Mouse (Mus musculus) Muller cell, postnatal 12 days (primary cell): Measurements from ENCODE around the gene Laptm4a.

Experiments used
- DNase-seq: peaks from one replicate; pipeline ENCODE4 v3.0.0-alpha.2; 2015; ENCODE audit errors: inconsistent ontology term

Gene Laptm4a

GRCm38 (mm10) chr12:8921394-8922368, at the start of gene Laptm4a:
Laptm4a (plus strand) TSS chr12:8921664.
- DNase-seq, result peak; percentile 99

DNA sequence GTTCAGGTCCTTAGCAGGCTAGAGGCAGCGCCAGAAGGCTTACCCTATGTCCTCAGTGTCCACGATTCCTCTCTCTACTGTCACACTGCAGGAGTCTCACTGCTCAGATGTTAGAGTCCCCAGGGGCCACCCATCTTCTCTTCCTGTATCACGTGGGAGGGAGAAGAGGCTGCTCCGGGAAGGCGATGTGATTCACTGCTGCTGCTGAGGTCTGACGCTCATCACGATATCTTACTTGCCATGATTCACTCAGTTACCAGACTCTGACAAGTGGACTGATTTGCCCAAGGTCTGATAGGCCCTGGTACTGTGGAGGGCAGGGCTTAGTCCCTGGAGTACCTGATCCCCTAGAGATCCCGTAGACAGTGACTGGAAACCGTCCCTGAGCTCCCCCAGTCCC, 45.9 kb upstream of the Laptm4a start:
- no peak for DNase-seq

GRCm38 (mm10) chr12:8876865-8877264, 44.6 kb upstream of the Laptm4a start:
- no peak for DNase-seq

GRCm38 (mm10) chr12:8877413-8877812, 44.1 kb upstream of the Laptm4a start:
- no peak for DNase-seq

DNA sequence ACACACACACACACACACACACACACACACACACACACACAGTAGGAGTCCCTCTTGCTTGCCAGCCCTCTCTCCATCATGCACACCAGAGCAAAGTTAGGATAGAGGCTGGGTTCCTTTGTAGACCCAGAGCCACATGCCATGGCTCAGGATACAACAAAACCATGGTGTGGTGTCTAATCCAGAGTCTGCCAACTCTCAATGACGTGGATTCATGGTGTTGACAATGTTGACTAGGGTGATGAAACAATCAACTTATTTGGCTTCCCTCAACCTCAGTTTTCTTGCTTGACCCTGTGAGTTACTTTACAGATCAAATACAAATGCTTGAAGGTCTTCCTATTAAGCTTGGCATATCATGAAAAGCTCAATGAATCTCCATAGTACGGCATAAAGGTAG, 42.7 kb upstream of the Laptm4a start:
- DNase-seq, result no peak

DNA sequence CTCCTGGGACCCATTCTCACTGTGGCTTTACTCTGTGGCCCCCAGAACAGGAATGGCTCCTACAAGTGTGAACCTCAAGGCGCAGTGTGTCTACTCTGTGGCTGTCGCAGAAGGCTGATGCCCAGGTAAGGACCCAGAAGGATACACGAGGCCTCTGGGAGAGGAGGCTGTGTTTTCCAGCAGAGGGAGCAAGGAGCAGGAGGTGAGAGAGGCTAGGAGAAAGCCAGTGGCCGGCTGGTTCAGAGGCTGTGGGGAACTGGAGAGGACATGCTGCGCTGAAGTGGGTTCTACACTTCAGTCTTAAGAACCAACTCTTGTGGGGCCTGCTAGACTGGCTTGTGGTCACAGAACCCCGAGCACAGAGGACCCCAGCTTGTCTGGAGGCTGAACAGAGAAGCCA, 42.1 kb upstream of the Laptm4a start:
- no peak for DNase-seq

- no peak for DNase-seq
Observed at GRCm38 (mm10) chr12:8881736-8882135, 39.7 kb upstream of the Laptm4a start.

GRCm38 (mm10) chr12:8882376-8882775, 39.1 kb upstream of the Laptm4a start:
- DNase-seq, result no peak

GRCm38 (mm10) chr12:8884426-8885145, 36.9 kb upstream of the Laptm4a start:
- peak; percentile 64 for DNase-seq

GRCm38 (mm10) chr12:8885146-8885543, 36.3 kb upstream of the Laptm4a start:
- peak; percentile 55 for DNase-seq

- DNase-seq, result no peak
Observed at GRCm38 (mm10) chr12:8885950-8886349, 35.5 kb upstream of the Laptm4a start.

- DNase-seq, result no peak
Observed at GRCm38 (mm10) chr12:8888445-8888844, 33.0 kb upstream of the Laptm4a start.

GRCm38 (mm10) chr12:8889117-8889665, 32.3 kb upstream of the Laptm4a start:
- DNase-seq, result peak; percentile 58

DNA sequence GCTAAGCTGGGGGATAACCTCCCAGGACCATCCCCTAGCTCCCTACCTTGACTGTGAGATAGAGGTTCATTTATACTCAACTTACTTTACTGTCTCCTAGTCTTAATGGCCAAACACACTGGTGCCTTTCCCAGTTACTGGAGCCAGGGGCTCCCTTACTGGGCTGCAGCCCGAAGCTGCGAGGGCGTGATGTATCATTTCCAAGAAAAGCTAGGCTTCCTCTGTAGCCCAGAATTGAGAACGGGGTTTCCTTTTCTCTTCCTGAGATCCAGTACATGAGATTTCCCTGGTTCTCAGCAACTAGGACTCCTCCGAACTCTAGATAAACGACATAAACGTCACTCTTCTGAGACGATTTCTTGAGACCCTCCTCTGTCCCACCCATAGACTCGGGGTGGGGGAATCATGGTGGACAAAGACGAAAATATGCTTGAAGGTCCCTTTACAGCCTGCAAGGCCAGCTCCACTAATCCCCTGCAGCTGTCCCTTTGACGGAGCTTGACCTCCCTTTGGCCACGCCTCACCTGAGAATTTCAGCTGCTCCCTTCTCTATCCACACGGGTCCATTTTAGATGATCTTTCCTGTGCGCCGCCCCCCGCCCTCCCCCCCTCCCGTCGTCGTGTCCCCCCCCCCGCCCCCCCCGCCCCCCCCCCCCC, 28.5 kb upstream of the Laptm4a start:
- DNase-seq, result no peak

- DNase-seq, result peak; percentile 25
Observed at GRCm38 (mm10) chr12:8897140-8897539, 24.3 kb upstream of the Laptm4a start.

DNA sequence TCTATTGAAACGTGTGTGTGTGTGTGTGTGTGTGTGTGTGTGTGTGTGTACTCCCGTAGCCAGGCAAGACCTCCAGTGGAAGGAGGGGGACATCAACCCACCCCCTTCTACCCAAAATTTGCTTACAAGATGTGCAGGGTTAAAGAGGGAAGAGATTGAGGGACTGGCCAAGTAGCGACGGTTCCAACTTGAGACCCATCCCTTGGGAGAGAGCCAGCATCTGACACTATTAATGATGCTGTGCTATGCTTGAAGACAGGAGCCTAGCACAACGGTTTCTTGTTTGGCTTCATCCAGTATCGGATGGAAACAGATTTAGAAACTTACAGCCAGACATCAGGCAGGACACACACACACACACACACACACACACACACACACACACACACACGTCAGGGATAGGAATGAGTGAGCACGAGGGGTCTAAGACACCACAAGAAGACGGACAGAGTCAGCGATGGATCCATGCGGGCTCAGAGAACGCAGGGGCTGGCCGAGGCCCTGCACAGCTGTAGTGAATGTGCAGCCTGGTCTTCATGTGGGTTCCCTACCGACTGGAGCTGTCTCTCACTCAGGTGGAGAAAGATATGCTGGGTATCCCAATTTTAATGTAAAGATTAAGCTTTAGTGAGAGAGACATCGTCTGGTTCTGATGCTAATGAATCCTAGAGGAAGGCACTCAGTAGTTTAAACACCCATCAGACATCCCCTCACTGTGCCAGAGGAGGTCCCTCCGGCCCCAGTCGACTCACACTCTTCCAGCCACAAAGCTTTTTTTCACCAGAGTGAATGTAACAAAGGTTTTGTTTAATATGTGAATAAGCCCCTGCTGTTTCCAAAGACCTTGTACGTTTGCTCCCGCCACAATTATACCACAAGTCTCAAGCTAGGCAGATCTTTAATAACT, 22.3 kb upstream of the Laptm4a start:
- peak; percentile 65 for DNase-seq

DNA sequence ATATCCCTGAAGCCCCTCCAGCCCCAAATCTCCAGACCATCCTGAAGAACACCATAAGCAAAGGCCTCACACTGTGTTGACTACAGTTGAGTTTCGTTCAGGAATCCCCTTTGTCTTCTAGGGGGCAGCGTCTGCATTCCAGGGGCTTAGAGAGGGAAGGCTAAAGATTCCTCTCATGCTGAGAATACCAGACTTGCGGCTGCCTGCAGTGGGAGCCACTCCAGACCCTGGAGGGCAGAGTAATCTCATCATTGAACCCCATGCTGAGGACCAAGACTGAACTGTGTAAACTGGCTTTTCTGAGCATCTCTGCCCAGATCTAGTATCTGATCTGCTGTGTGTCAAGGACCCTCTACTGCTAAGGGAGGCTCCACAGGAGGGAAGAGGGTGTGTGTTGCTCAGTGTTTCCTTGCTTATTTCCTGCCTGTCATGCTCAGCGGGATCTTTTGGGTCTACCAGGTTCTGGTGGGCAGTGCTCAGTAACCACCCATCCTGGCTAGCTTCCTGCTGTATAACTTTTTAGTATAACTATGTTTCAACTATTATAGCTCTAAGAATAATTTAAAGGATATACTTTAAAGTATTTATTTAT, 21.3 kb upstream of the Laptm4a start:
- DNase-seq, result peak; percentile 87

GRCm38 (mm10) chr12:8900919-8901663, 20.4 kb upstream of the Laptm4a start:
- no peak for DNase-seq

DNA sequence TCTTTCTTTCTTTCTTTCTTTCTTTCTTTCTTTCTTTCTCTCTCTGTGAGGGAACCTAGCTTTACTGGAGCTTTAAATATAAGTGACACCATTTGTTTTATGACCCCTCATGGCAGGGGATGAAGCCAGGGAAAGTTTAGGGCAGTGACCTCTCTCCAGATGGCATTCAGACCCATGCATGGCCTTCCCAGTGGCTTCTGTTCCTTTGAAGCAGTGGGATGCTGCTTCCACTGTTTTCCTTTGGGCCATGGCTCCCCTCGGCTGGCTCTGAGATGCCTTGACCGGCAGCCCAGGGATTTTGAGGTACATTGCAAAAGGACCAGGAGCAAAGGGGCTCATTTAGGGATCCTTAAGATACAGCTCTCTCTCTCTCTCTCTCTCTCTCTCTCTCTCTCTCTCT, 19.5 kb upstream of the Laptm4a start:
- DNase-seq, result no peak

- no peak for DNase-seq
Observed at GRCm38 (mm10) chr12:8902479-8902878, 19.0 kb upstream of the Laptm4a start.
